Mouse (Mus musculus) hindbrain, embryonic 12.5 days (tissue): Measurements from ENCODE around the gene Defb36. TPM values are rescaled to one million over a fixed set of nuclear protein-coding genes. Genes with fewer than 3 reads are reported as not detected.

Experiments
- ATAC-seq: fragments of 200-750 bp; cut with Nextera tagmentation; 2 replicates; pipeline ENCODE4 v1.8.0; 2017; ENCODE audit warnings: moderate TSS enrichment; ENCODE audit not compliant: low FRiP score
- H3K27ac ChIP-seq: fragments of 300-500 bp; sonication (generic); 2 replicates; pipeline ENCODE4 v1.5.1; 2016; ENCODE audit warnings: mild to moderate bottlenecking
- H3K27me3 ChIP-seq: fragments of 300-500 bp; sonication (generic); 2 replicates; pipeline ENCODE4 v1.6.1; 2016; ENCODE audit warnings: mild to moderate bottlenecking
- H3K36me3 ChIP-seq: fragments of 300-500 bp; sonication (generic); 2 replicates; pipeline ENCODE4 v1.6.1; 2016; ENCODE audit warnings: mild to moderate bottlenecking
- H3K4me1 ChIP-seq: fragments of 300-500 bp; sonication (generic); 2 replicates; pipeline ENCODE4 v1.6.1; 2016
- H3K4me2 ChIP-seq: fragments of 300-500 bp; sonication (generic); replicated peaks from 2 replicates; pipeline ENCODE4 v1.6.1; 2016; ENCODE audit warnings: mild to moderate bottlenecking
- H3K4me3 ChIP-seq: fragments of 300-500 bp; sonication (generic); 2 replicates; pipeline ENCODE4 v1.5.1; 2016; ENCODE audit warnings: mild to moderate bottlenecking
- H3K9ac ChIP-seq: fragments of 300-500 bp; sonication (generic); 2 replicates; pipeline ENCODE4 v1.6.1; 2016; ENCODE audit warnings: mild to moderate bottlenecking, moderate library complexity
- H3K9me3 ChIP-seq: fragments of 300-500 bp; sonication (generic); replicated peaks from 2 replicates; pipeline ENCODE4 v1.6.1; 2016; ENCODE audit warnings: mild to moderate bottlenecking
- WGBS: fragments of 180-500 bp; shearing (Covaris S2); methylation state at CpG from one replicate; pipeline ENCODE4 v1.1.7; 2016; 5-methylcytosine and 5-hydroxymethylcytosine counted together
- polyA plus RNA-seq: library from polyadenylated mRNA; unstranded; fragments of >200 nt; fragmentation: Nextera tagmentation; extraction: Ambion mirVana; gene quantifications from 2 replicates; pipeline ENCODE4 v1.2.1, GENCODE M21; 2016

The Defb36 gene
- polyA plus RNA-seq, 1 experiment from 2014 or later, result not detected

GRCm38 (mm10) chr2:152600076-152600475, 4.1 kb upstream of the Defb36 start:
- Histone ChIP-seq H3K4me1 (no peaks in the 10 kb centered on the region), H3K27ac (no peak overlapping the region), H3K27me3 (no peaks in the 10 kb centered on the region), H3K4me2 (no peak overlapping the region), H3K9ac (no peak overlapping the region), H3K36me3 (no peaks in the 10 kb centered on the region), H3K4me3 (no peak overlapping the region), H3K9me3 (no peaks in the 10 kb centered on the region)
- no peak for ATAC-seq
- 83% methylated on average over 6 of the region's 6 CpGs for WGBS

GRCm38 (mm10) chr2:152601275-152601960, 2.7 kb upstream of the Defb36 start:
- H3K4me3 ChIP-seq, result no peak overlapping the region
- no peak overlapping the region for H3K27ac ChIP-seq
- H3K36me3 ChIP-seq, result no peaks in the 10 kb centered on the region
- H3K4me2 ChIP-seq, result no peak overlapping the region
- H3K4me1 ChIP-seq, result no peaks in the 10 kb centered on the region
- 78% methylated on average over 4 of the region's 4 CpGs for WGBS
- H3K9ac ChIP-seq, result no peak overlapping the region
- no peaks in the 10 kb centered on the region for H3K27me3 ChIP-seq
- ATAC-seq, result no peak
- H3K9me3 ChIP-seq, result no peaks in the 10 kb centered on the region

- ATAC-seq, result no peak
- no peaks in the 10 kb centered on the region for H3K36me3 ChIP-seq
- no peaks in the 10 kb centered on the region for H3K9me3 ChIP-seq
- no peak overlapping the region for H3K27ac ChIP-seq
- no peaks in the 10 kb centered on the region for H3K4me1 ChIP-seq
- H3K4me2 ChIP-seq, result no peak overlapping the region
- H3K27me3 ChIP-seq, result no peaks in the 10 kb centered on the region
- H3K9ac ChIP-seq, result no peak overlapping the region
- 69% methylated on average over 6 of the region's 6 CpGs for WGBS
- no peak overlapping the region for H3K4me3 ChIP-seq
Observed at GRCm38 (mm10) chr2:152607746-152608145, 3.6 kb downstream of the Defb36 start.

- 89% methylated on average over 1 of the region's 1 CpGs for WGBS
- H3K9me3 ChIP-seq, result no peaks in the 10 kb centered on the region
- H3K36me3 ChIP-seq, result no peaks in the 10 kb centered on the region
- no peak overlapping the region for H3K4me2 ChIP-seq
- no peaks in the 10 kb centered on the region for H3K27me3 ChIP-seq
- no peak overlapping the region for H3K9ac ChIP-seq
- no peak for ATAC-seq
- no peaks in the 10 kb centered on the region for H3K4me1 ChIP-seq
- no peak overlapping the region for H3K4me3 ChIP-seq
- no peak overlapping the region for H3K27ac ChIP-seq
Observed at GRCm38 (mm10) chr2:152608719-152609118, 4.6 kb downstream of the Defb36 start.

- no peak for ATAC-seq
- Histone ChIP-seq H3K27ac (no peak overlapping the region), H3K9me3 (no peaks in the 10 kb centered on the region), H3K9ac (no peak overlapping the region), H3K36me3 (no peaks in the 10 kb centered on the region), H3K27me3 (no peaks in the 10 kb centered on the region), H3K4me3 (no peak overlapping the region), H3K4me2 (no peak overlapping the region), H3K4me1 (no peaks in the 10 kb centered on the region)
- 36% methylated on average over 7 of the region's 8 CpGs for WGBS
Observed at GRCm38 (mm10) chr2:152612193-152612592, 8.1 kb downstream of the Defb36 start.

- 9% methylated on average over 7 of the region's 7 CpGs for WGBS
- ATAC-seq, result 0 out of 2 replicates have a peak, but pooled peaks have one; percentile 26
Observed at GRCm38 (mm10) chr2:152615563-152615962, 11.4 kb downstream of the Defb36 start.

GRCm38 (mm10) chr2:152616470-152616869, 12.3 kb downstream of the Defb36 start:
- H3K4me1 ChIP-seq, result no peaks in the 10 kb centered on the region
- no peak overlapping the region for H3K4me3 ChIP-seq
- no peak overlapping the region for H3K4me2 ChIP-seq
- no peaks in the 10 kb centered on the region for H3K27me3 ChIP-seq
- H3K27ac ChIP-seq, result no peak overlapping the region
- H3K9me3 ChIP-seq, result no peaks in the 10 kb centered on the region
- ATAC-seq, result no peak
- WGBS, result 83% methylated on average over 6 of the region's 6 CpGs
- no peaks in the 10 kb centered on the region for H3K36me3 ChIP-seq
- no peak overlapping the region for H3K9ac ChIP-seq

More at GRCm38 (mm10) chr2:152615563-152615962, 11.4 kb downstream of the Defb36 start:
- H3K9ac ChIP-seq, result no peak overlapping the region
- H3K27ac ChIP-seq, result no peak overlapping the region
- H3K27me3 ChIP-seq, result no peaks in the 10 kb centered on the region
- H3K4me1 ChIP-seq, result no peaks in the 10 kb centered on the region
- no peak overlapping the region for H3K4me3 ChIP-seq
- no peak overlapping the region for H3K4me2 ChIP-seq
- no peaks in the 10 kb centered on the region for H3K9me3 ChIP-seq
- no peaks in the 10 kb centered on the region for H3K36me3 ChIP-seq

- H3K4me2 ChIP-seq, result no peak overlapping the region
- ATAC-seq, result no peak
- no peaks in the 10 kb centered on the region for H3K9me3 ChIP-seq
- no peaks in the 10 kb centered on the region for H3K4me1 ChIP-seq
- no peaks in the 10 kb centered on the region for H3K27me3 ChIP-seq
- H3K9ac ChIP-seq, result no peak overlapping the region
- no peak overlapping the region for H3K27ac ChIP-seq
- no peaks in the 10 kb centered on the region for H3K36me3 ChIP-seq
- 58% methylated on average over 5 of the region's 5 CpGs for WGBS
- H3K4me3 ChIP-seq, result no peak overlapping the region
Observed at GRCm38 (mm10) chr2:152617374-152617773, 13.2 kb downstream of the Defb36 start.

- Histone ChIP-seq H3K36me3 (no peaks in the 10 kb centered on the region), H3K4me3 (no peak overlapping the region), H3K27ac (no peak overlapping the region), H3K4me1 (peaks cover 5% of the 10 kb centered on the region), H3K4me2 (no peak overlapping the region), H3K9me3 (no peaks in the 10 kb centered on the region), H3K9ac (no peak overlapping the region), H3K27me3 (peaks cover 12% of the 10 kb centered on the region)
- 68% methylated on average over 9 of the region's 9 CpGs for WGBS
- no peak for ATAC-seq
Observed at GRCm38 (mm10) chr2:152620367-152621134, 16.4 kb downstream of the Defb36 start.

GRCm38 (mm10) chr2:152622151-152622550, 18.0 kb downstream of the Defb36 start:
- no peak overlapping the region for H3K9ac ChIP-seq

GRCm38 (mm10) chr2:152622953-152623352, 18.8 kb downstream of the Defb36 start, which contains the start of gene Defb25:
Gene Defb25 (minus strand): TSS chr2:152623053.
- no peak within 1 kb of the TSS for H3K9ac ChIP-seq
- H3K4me3 ChIP-seq, result no peak within 1 kb of the TSS
- peaks cover 36% of the 10 kb centered on the region for H3K27me3 ChIP-seq
- peaks cover 21% of the 10 kb centered on the region for H3K4me1 ChIP-seq
- no peak for ATAC-seq
- no peaks in the 10 kb centered on the region for H3K9me3 ChIP-seq
- no peak within 1 kb of the TSS for H3K27ac ChIP-seq
- H3K36me3 ChIP-seq, result no peaks in the 10 kb centered on the region
- H3K4me2 ChIP-seq, result no peak within 1 kb of the TSS
- WGBS, result 73% methylated on average over 7 of the region's 7 CpGs

More at GRCm38 (mm10) chr2:152622151-152622550, 18.0 kb downstream of the Defb36 start:
- ATAC-seq, result no peak
- no peak overlapping the region for H3K4me2 ChIP-seq
- H3K9me3 ChIP-seq, result no peaks in the 10 kb centered on the region
- no peak overlapping the region for H3K4me3 ChIP-seq
- WGBS, result 82% methylated on average over 13 of the region's 13 CpGs
- peaks cover 14% of the 10 kb centered on the region for H3K4me1 ChIP-seq
- H3K36me3 ChIP-seq, result no peaks in the 10 kb centered on the region
- H3K27me3 ChIP-seq, result peaks cover 28% of the 10 kb centered on the region
- H3K27ac ChIP-seq, result no peak overlapping the region

- H3K4me3 ChIP-seq, result no peak overlapping the region
- no peak for ATAC-seq
- H3K27ac ChIP-seq, result no peak overlapping the region
- peaks cover 52% of the 10 kb centered on the region for H3K27me3 ChIP-seq
- H3K4me1 ChIP-seq, result peaks cover 22% of the 10 kb centered on the region
- no peaks in the 10 kb centered on the region for H3K36me3 ChIP-seq
- no peak overlapping the region for H3K9ac ChIP-seq
- no peaks in the 10 kb centered on the region for H3K9me3 ChIP-seq
- WGBS, result 90% methylated on average over 2 of the region's 2 CpGs
- no peak overlapping the region for H3K4me2 ChIP-seq
Observed at GRCm38 (mm10) chr2:152624566-152624965, 20.4 kb downstream of the Defb36 start.
